Mouse (Mus musculus) embryonic facial prominence, embryonic 12.5 days (tissue): ENCODE measurements around the gene Srms. TPM values are rescaled to one million over a fixed set of nuclear protein-coding genes. Genes with fewer than 3 reads are reported as not detected.
A peak's percentile ranks its signal among the peaks of the same experiment; 100 is the strongest.
"Not testable (repeated sequence)": the region's sequence is repeated elsewhere in the genome, so short reads cannot be mapped to it uniquely, and the experiment has no call there.

ENCODE experiments used
- ATAC-seq: fragments of 200-750 bp; cut with Nextera tagmentation; 2 replicates; pipeline ENCODE4 v1.8.0; 2017; ENCODE audit not compliant: insufficient number of reproducible peaks, insufficient read depth, low FRiP score, low TSS enrichment
- H3K27ac ChIP-seq: fragments of 300-500 bp; sonication (generic); 2 replicates; pipeline ENCODE4 v1.5.1; 2016; ENCODE audit warnings: mild to moderate bottlenecking
- H3K27me3 ChIP-seq: fragments of 300-500 bp; sonication (generic); 2 replicates; pipeline ENCODE4 v1.6.1; 2016; ENCODE audit warnings: mild to moderate bottlenecking, moderate library complexity
- H3K36me3 ChIP-seq: fragments of 300-500 bp; sonication (generic); 2 replicates; pipeline ENCODE4 v1.6.1; 2016; ENCODE audit warnings: mild to moderate bottlenecking
- H3K4me1 ChIP-seq: fragments of 300-500 bp; sonication (generic); 2 replicates; pipeline ENCODE4 v1.6.1; 2016
- H3K4me2 ChIP-seq: fragments of 300-500 bp; sonication (generic); replicated peaks from 2 replicates; pipeline ENCODE4 v1.6.1; 2016; ENCODE audit warnings: mild to moderate bottlenecking, moderate library complexity
- H3K4me3 ChIP-seq: fragments of 300-500 bp; sonication (generic); 2 replicates; pipeline ENCODE4 v1.5.1; 2016; ENCODE audit warnings: mild to moderate bottlenecking
- H3K9ac ChIP-seq: fragments of 300-500 bp; sonication (generic); 2 replicates; pipeline ENCODE4 v1.6.1; 2016; ENCODE audit warnings: mild to moderate bottlenecking, moderate library complexity
- H3K9me3 ChIP-seq: fragments of 300-500 bp; sonication (generic); 2 replicates; pipeline ENCODE4 v1.6.1; 2016; ENCODE audit warnings: mild to moderate bottlenecking, moderate library complexity
- WGBS: fragments of 180-500 bp; shearing (Covaris S2); methylation state at CpG from one replicate; pipeline ENCODE4 v1.1.7; 2016; 5-methylcytosine and 5-hydroxymethylcytosine counted together
- polyA plus RNA-seq: library from polyadenylated mRNA; unstranded; fragments of >200 nt; fragmentation: Nextera tagmentation; extraction: Ambion mirVana; gene quantifications from 2 replicates; pipeline ENCODE4 v1.2.1, GENCODE M21; 2016

The Srms gene
- polyA plus RNA-seq, 1 experiment from 2014 or later: 0.12 TPM

- H3K36me3 ChIP-seq: no peaks in the 10 kb centered on the region
- H3K4me2 ChIP-seq: peak overlapping the region; percentile 63; the same call in 1 of the 2 replicates
- peaks cover 8% of the 10 kb centered on the region for H3K4me1 ChIP-seq
- no peak overlapping the region for H3K4me3 ChIP-seq
- H3K27ac ChIP-seq: no peak overlapping the region
- WGBS: 48% methylated on average over 5 of the region's 5 CpGs
- no peak for ATAC-seq
- H3K9ac ChIP-seq: no peak overlapping the region; the same call in 1 of the 2 replicates
- H3K27me3 ChIP-seq: peaks cover 6% of the 10 kb centered on the region
- H3K9me3 ChIP-seq: no peaks in the 10 kb centered on the region
Observed at GRCm38 (mm10) chr2:181218881-181219485, 6.0 kb upstream of the Srms start.

GRCm38 (mm10) chr2:181216037-181216436 lies 3.1 kb upstream of the Srms start:
- no peaks in the 10 kb centered on the region for H3K9me3 ChIP-seq
- no peak overlapping the region for H3K27ac ChIP-seq
- peaks cover 15% of the 10 kb centered on the region for H3K4me1 ChIP-seq
- H3K36me3 ChIP-seq: no peaks in the 10 kb centered on the region
- peaks cover 35% of the 10 kb centered on the region for H3K27me3 ChIP-seq
- no peak overlapping the region for H3K4me2 ChIP-seq
- 91% methylated on average over 6 of the region's 6 CpGs for WGBS
- ATAC-seq: no peak
- no peak overlapping the region for H3K9ac ChIP-seq
- no peak overlapping the region for H3K4me3 ChIP-seq

- Histone ChIP-seq H3K9ac (0 out of 2 replicates have a peak overlapping the region, but pooled peaks have one; percentile 19), H3K4me3 (peak overlapping the region; percentile 29), H3K9me3 (no peaks in the 10 kb centered on the region), H3K4me1 (peaks cover 7% of the 10 kb centered on the region), H3K27me3 (peaks cover 39% of the 10 kb centered on the region), H3K36me3 (no peaks in the 10 kb centered on the region), H3K27ac (no peak overlapping the region), H3K4me2 (peak overlapping the region; percentile 50)
- no peak for ATAC-seq
- 3% methylated on average over 34 of the region's 34 CpGs for WGBS
Observed at GRCm38 (mm10) chr2:181212389-181213020, 480 bp downstream of the Srms start.

GRCm38 (mm10) chr2:181206118-181206517 lies 6.9 kb downstream of the Srms start:
- 81% methylated on average over 9 of the region's 9 CpGs for WGBS
- Histone ChIP-seq H3K36me3 (no peaks in the 10 kb centered on the region), H3K27ac (no peak overlapping the region), H3K9ac (no peak overlapping the region), H3K4me3 (no peak overlapping the region), H3K27me3 (peaks cover 5% of the 10 kb centered on the region), H3K9me3 (no peaks in the 10 kb centered on the region), H3K4me1 (no peaks in the 10 kb centered on the region), H3K4me2 (no peak overlapping the region)
- ATAC-seq: no peak

GRCm38 (mm10) chr2:181205678-181206077 lies 7.3 kb downstream of the Srms start:
- no peaks in the 10 kb centered on the region for H3K36me3 ChIP-seq
- ATAC-seq: no peak
- no peak overlapping the region for H3K4me3 ChIP-seq
- WGBS: 84% methylated on average over 5 of the region's 5 CpGs
- H3K4me2 ChIP-seq: no peak overlapping the region
- H3K9me3 ChIP-seq: no peaks in the 10 kb centered on the region
- peaks cover 3% of the 10 kb centered on the region for H3K27me3 ChIP-seq
- no peak overlapping the region for H3K9ac ChIP-seq
- H3K4me1 ChIP-seq: no peaks in the 10 kb centered on the region
- H3K27ac ChIP-seq: no peak overlapping the region

- no peak for ATAC-seq
- 81% methylated on average over 6 of the region's 6 CpGs for WGBS
- H3K4me2 ChIP-seq: no peak overlapping the region
- H3K4me3 ChIP-seq: no peak overlapping the region
- no peaks in the 10 kb centered on the region for H3K9me3 ChIP-seq
- H3K27ac ChIP-seq: no peak overlapping the region
- no peaks in the 10 kb centered on the region for H3K36me3 ChIP-seq
- H3K27me3 ChIP-seq: no peaks in the 10 kb centered on the region; the same call in none of the 2 replicates
- H3K4me1 ChIP-seq: no peaks in the 10 kb centered on the region
- H3K9ac ChIP-seq: no peak overlapping the region
Observed at GRCm38 (mm10) chr2:181202886-181203285, 10.1 kb downstream of the Srms start.

- Histone ChIP-seq H3K27me3 (no peaks in the 10 kb centered on the region; the same call in none of the 2 replicates), H3K4me2 (no peak within 1 kb of the TSS), H3K9ac (no peak within 1 kb of the TSS), H3K4me1 (no peaks in the 10 kb centered on the region), H3K36me3 (no peaks in the 10 kb centered on the region), H3K4me3 (no peak within 1 kb of the TSS), H3K27ac (no peak within 1 kb of the TSS), H3K9me3 (no peaks in the 10 kb centered on the region)
- 83% methylated on average over 3 of the region's 3 CpGs for WGBS
- ATAC-seq: no peak
Observed at GRCm38 (mm10) chr2:181202422-181202821, 10.6 kb downstream of the Srms start, which contains the start of gene Ptk6. Gene Ptk6 (minus strand): TSS chr2:181202789.

- Histone ChIP-seq H3K9ac (no peak overlapping the region), H3K4me1 (no peaks in the 10 kb centered on the region), H3K9me3 (no peaks in the 10 kb centered on the region), H3K4me3 (no peak overlapping the region), H3K27ac (no peak overlapping the region), H3K4me2 (no peak overlapping the region), H3K36me3 (no peaks in the 10 kb centered on the region), H3K27me3 (no peaks in the 10 kb centered on the region; the same call in none of the 2 replicates)
- no peak for ATAC-seq
- WGBS: 75% methylated on average over 3 of the region's 3 CpGs
Observed at GRCm38 (mm10) chr2:181201606-181202005, 11.4 kb downstream of the Srms start.

GRCm38 (mm10) chr2:181196628-181197300 lies 16.2 kb downstream of the Srms start:
- Histone ChIP-seq H3K4me3 (no peak overlapping the region), H3K9ac (no peak overlapping the region), H3K4me1 (no peaks in the 10 kb centered on the region), H3K27ac (no peak overlapping the region), H3K4me2 (no peak overlapping the region), H3K36me3 (no peaks in the 10 kb centered on the region), H3K9me3 (no peaks in the 10 kb centered on the region), H3K27me3 (no peaks in the 10 kb centered on the region)
- WGBS: 79% methylated on average over 4 of the region's 4 CpGs
- no peak for ATAC-seq

- Histone ChIP-seq H3K27me3 (no peaks in the 10 kb centered on the region), H3K9me3 (no peaks in the 10 kb centered on the region), H3K4me2 (no peak overlapping the region), H3K27ac (no peak overlapping the region), H3K9ac (no peak overlapping the region), H3K4me3 (no peak overlapping the region), H3K4me1 (peaks cover 10% of the 10 kb centered on the region), H3K36me3 (peaks cover 8% of the 10 kb centered on the region; the same call in 1 of the 2 replicates)
- 73% methylated on average over 3 of the region's 3 CpGs for WGBS
- ATAC-seq: no peak
Observed at GRCm38 (mm10) chr2:181193044-181193443, 19.9 kb downstream of the Srms start.

- H3K36me3 ChIP-seq: peaks cover 8% of the 10 kb centered on the region; the same call in 1 of the 2 replicates
- no peaks in the 10 kb centered on the region for H3K27me3 ChIP-seq
- H3K4me3 ChIP-seq: no peak overlapping the region
- WGBS: 65% methylated on average over 4 of the region's 4 CpGs
- no peak overlapping the region for H3K9ac ChIP-seq
- no peak for ATAC-seq
- H3K4me2 ChIP-seq: no peak overlapping the region
- H3K27ac ChIP-seq: no peak overlapping the region
- peaks cover 10% of the 10 kb centered on the region for H3K4me1 ChIP-seq
- H3K9me3 ChIP-seq: no peaks in the 10 kb centered on the region
Observed at GRCm38 (mm10) chr2:181191936-181192335, 21.0 kb downstream of the Srms start.

GRCm38 (mm10) chr2:181191385-181191784 lies 21.6 kb downstream of the Srms start:
- WGBS: 76% methylated on average over 4 of the region's 4 CpGs
- not testable (repeated sequence) for H3K9ac ChIP-seq, H3K9me3 ChIP-seq, H3K4me1 ChIP-seq, H3K27ac ChIP-seq, ATAC-seq, H3K36me3 ChIP-seq, H3K4me2 ChIP-seq, H3K27me3 ChIP-seq, H3K4me3 ChIP-seq
